Mouse (Mus musculus) small intestine, adult 2 months (tissue): ENCODE data around the gene Lysmd1. TPM values are rescaled to one million over a fixed set of nuclear protein-coding genes. Genes with fewer than 3 reads are reported as not detected.
A peak's percentile ranks its signal among the peaks of the same experiment; 100 is the strongest.

ENCODE experiments used
- H3K27ac ChIP-seq: fragments of 200-500 bp; 2 replicates; pipeline ENCODE4 v1.5.1; 2012; ENCODE audit warnings: low read depth, low read length, control low read depth, inconsistent platforms; ENCODE audit not compliant: insufficient read depth
- H3K27me3 ChIP-seq: fragments of 200-500 bp; 2 replicates; pipeline ENCODE4 v1.6.1; 2012; ENCODE audit warnings: mild to moderate bottlenecking, moderate library complexity, low read length, inconsistent platforms; ENCODE audit not compliant: control insufficient read depth, insufficient read depth
- H3K36me3 ChIP-seq: fragments of 200-500 bp; 2 replicates; pipeline ENCODE4 v1.6.1; 2012; ENCODE audit warnings: mild to moderate bottlenecking, low read length, control low read depth, inconsistent platforms; ENCODE audit not compliant: control insufficient read depth, insufficient read depth
- H3K4me1 ChIP-seq: fragments of 200-500 bp; 2 replicates; pipeline ENCODE4 v1.6.1; 2012; ENCODE audit warnings: low read length, inconsistent platforms, mixed read lengths; ENCODE audit not compliant: control insufficient read depth, insufficient read depth, insufficient read length
- H3K4me3 ChIP-seq: fragments of 200-500 bp; 2 replicates; pipeline ENCODE4 v1.5.1; 2012; ENCODE audit warnings: low read depth, mild to moderate bottlenecking, control low read depth, inconsistent platforms, low read length, moderate library complexity
- CTCF ChIP-seq: fragments of 200-500 bp; IDR thresholded peaks from 2 replicates; pipeline ENCODE4 v1.5.1; 2012; ENCODE audit warnings: low read depth, mild to moderate bottlenecking, control low read depth, inconsistent platforms, low read length, moderate library complexity, mixed read lengths; ENCODE audit not compliant: insufficient replicate concordance, insufficient read length; ENCODE audit errors: extremely low read depth
- POLR2A ChIP-seq: fragments of 200-500 bp; IDR thresholded peaks from 2 replicates; pipeline ENCODE4 v1.6.1; 2012; ENCODE audit warnings: low read depth, mild to moderate bottlenecking, control low read depth, inconsistent platforms, low read length, moderate library complexity
- WGBS: fragments of 180-500 bp; shearing (Covaris S2); methylation state at CpG from one replicate; pipeline ENCODE4 v1.1.7; 2018; 5-methylcytosine and 5-hydroxymethylcytosine counted together
- polyA plus RNA-seq: library from polyadenylated mRNA; depleted of rRNA; stranded (reverse); fragments of >200 nt; gene quantifications from 2 replicates; pipeline ENCODE4 v1.2.3, GENCODE M21; 2012

The Lysmd1 gene
- polyA plus RNA-seq, 1 experiment = 5.0 TPM

DNA sequence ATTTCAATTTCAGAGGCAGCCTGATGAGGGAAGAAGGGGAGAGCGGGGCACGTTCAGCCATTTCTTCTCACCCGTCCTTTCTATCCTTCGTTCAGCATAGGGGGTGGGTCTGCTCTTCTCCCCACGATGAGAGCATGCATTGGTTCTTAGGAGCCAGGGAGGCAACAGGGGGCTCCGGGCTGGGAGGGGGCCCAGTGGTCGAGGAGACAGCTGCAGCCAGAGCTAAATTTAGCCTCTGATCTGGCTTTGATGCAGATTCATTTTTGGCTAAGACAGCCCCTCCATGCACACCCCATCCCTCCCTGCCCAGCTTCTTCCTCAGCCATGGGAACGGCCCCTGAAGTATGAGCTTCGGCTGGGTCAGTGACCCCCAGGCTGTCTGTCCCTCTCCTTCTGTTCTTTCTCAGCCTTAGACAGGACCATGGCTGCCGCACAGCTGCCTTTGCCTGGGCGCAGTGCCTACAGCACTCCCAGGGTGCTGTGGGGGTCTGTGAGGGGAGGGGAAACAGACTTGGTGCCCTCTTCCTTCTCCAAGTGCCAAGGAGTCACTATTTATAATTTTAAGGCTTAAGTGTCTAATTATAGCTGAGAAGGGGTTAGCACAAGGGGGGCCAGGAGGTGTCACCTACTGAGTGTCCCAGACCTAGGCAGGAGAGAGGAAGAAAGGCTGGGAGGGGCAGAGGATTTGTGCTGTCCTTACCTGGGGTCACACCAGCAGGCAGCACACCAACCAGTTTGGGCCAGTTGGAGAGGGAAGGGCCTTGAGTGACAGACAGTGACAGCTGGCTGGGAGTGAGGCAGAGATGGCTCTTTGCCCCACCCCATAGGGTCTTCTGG lies 29.7 kb downstream of the Lysmd1 start:
- no peak for TF ChIP-seq POLR2A
- no peak for TF ChIP-seq CTCF
- H3K27me3 ChIP-seq = peaks cover 10% of the 10 kb centered on the region
- no peaks in the 10 kb centered on the region for H3K36me3 ChIP-seq
- no peak overlapping the region for H3K27ac ChIP-seq
- 71% methylated on average over 11 of the region's 11 CpGs for WGBS
- H3K4me3 ChIP-seq = no peak overlapping the region
- peaks cover 13% of the 10 kb centered on the region for H3K4me1 ChIP-seq

GRCm38 (mm10) chr3:95164256-95164550 lies 30.3 kb downstream of the Lysmd1 start:
- H3K27me3 ChIP-seq = peaks cover 10% of the 10 kb centered on the region
- no peaks in the 10 kb centered on the region for H3K36me3 ChIP-seq
- WGBS = 82% methylated on average over 5 of the region's 5 CpGs
- TF ChIP-seq CTCF (no peak), POLR2A (no peak)
- no peak overlapping the region for H3K4me3 ChIP-seq
- peaks cover 13% of the 10 kb centered on the region for H3K4me1 ChIP-seq
- H3K27ac ChIP-seq = no peak overlapping the region

GRCm38 (mm10) chr3:95164840-95165239 lies 31.0 kb downstream of the Lysmd1 start:
- Histone ChIP-seq H3K4me1 (peaks cover 9% of the 10 kb centered on the region), H3K27ac (no peak overlapping the region), H3K27me3 (peaks cover 10% of the 10 kb centered on the region), H3K4me3 (no peak overlapping the region), H3K36me3 (no peaks in the 10 kb centered on the region)
- TF ChIP-seq CTCF (no peak), POLR2A (no peak)
- WGBS = 50% methylated on average over 5 of the region's 5 CpGs

DNA sequence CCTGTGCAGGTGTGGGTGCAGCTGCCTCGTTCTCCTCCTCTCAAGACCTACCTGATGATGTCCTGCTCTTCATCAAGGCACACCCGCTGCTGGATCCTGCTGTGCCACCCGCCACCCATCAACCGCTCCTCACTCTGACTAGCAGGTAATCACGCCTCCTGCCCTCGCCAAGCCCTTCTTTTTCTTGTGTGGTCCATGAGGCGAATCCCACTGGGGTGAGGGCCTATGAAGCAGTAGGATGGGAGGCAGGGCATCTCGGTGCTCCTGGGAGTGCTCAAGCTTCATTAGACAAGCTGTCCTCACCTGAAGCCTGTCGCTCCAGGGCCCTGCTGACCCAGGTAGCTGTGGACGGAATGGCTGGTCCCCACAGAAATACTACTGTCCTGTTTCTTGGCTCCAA lies 36.1 kb downstream of the Lysmd1 start:
- no peak overlapping the region for H3K27ac ChIP-seq
- TF ChIP-seq CTCF = no peak
- TF ChIP-seq POLR2A = no peak
- peaks cover 25% of the 10 kb centered on the region for H3K27me3 ChIP-seq
- 89% methylated on average over 10 of the region's 10 CpGs for WGBS
- H3K36me3 ChIP-seq = no peaks in the 10 kb centered on the region
- H3K4me1 ChIP-seq = peaks cover 3% of the 10 kb centered on the region
- H3K4me3 ChIP-seq = no peak overlapping the region

DNA sequence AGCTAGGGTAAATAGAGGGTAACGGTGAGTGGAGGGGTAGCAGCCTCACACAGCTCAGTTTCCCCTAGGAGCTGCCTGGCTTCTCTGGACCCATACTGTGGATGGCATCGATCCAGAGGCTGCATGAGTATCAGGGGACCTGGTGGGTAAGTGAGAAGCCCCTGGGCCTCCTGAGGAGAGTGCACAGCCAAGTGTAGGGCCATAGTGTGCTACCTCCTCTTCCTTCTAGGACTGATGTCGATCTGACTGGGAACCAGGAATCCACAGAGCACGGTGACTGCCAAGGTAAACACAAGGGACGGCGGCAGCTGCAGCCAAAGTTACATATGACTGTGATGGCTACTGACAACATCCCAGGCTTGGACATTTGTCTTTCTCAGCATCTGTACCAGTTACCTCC lies 37.2 kb downstream of the Lysmd1 start:
- TF ChIP-seq CTCF (no peak), POLR2A (no peak)
- H3K27me3 ChIP-seq = peaks cover 25% of the 10 kb centered on the region
- peaks cover 3% of the 10 kb centered on the region for H3K4me1 ChIP-seq
- 49% methylated on average over 6 of the region's 6 CpGs for WGBS
- no peak overlapping the region for H3K27ac ChIP-seq
- H3K36me3 ChIP-seq = no peaks in the 10 kb centered on the region
- no peak overlapping the region for H3K4me3 ChIP-seq

DNA sequence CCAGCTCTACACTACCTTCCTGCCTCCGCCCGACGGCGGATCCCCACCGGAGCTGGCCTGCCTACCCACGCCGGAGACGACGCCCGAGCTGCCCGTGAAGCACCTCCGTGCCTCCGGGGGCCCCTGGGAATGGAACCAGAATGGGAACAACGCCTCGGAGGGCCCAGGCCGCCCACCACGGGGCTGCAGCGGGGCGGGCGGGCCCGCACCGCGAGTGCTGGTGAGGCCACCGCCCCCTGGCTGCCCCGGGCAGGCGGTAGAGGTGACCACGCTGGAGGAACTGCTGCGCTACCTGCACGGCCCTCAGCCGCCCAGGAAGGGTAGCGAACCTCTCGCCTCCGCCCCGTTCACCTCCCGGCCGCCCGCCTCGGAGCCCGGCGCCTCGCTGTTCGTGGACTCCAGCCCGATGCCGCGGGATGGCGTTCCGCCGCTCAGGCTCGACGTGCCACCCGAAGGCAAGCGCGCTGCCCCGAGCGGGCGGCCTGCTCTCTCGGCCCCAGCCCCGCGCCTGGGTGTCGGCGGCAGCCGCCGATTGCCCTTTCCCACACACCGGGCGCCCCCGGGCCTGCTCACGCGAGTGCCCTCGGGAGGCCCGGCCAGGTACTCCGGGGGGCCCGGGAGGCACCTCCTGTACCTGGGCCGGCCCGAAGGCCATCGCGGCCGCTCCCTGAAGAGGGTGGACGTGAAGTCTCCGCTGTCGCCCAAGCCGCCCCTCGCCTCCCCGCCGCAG lies 38.8 kb downstream of the Lysmd1 start:
- Histone ChIP-seq H3K4me3 (peak overlapping the region; percentile 50), H3K4me1 (peaks cover 3% of the 10 kb centered on the region), H3K27ac (no peak overlapping the region), H3K36me3 (no peaks in the 10 kb centered on the region), H3K27me3 (peaks cover 25% of the 10 kb centered on the region)
- TF ChIP-seq CTCF (no peak), POLR2A (no peak)
- WGBS = 31% methylated on average over 84 of the region's 84 CpGs

- no peak overlapping the region for H3K27ac ChIP-seq
These were observed 39.5 kb downstream of the Lysmd1 start for GRCm38 (mm10) chr3:95173256-95173949.

More at GRCm38 (mm10) chr3:95173256-95173949, 39.5 kb downstream of the Lysmd1 start:
- TF ChIP-seq CTCF = no peak
- no peak for TF ChIP-seq POLR2A
- no peaks in the 10 kb centered on the region for H3K36me3 ChIP-seq
- peaks cover 25% of the 10 kb centered on the region for H3K27me3 ChIP-seq
- 20% methylated on average over 58 of the region's 58 CpGs for WGBS
- peaks cover 3% of the 10 kb centered on the region for H3K4me1 ChIP-seq
- H3K4me3 ChIP-seq = peak overlapping the region; percentile 50
